Mouse (Mus musculus): ENCODE results near the gene Plscr2. TPM values are rescaled to one million over a fixed set of nuclear protein-coding genes. Genes with fewer than 3 reads are reported as not detected.

Gene Plscr2
- polyA plus RNA-seq, 1 experiment = 4.5 TPM

- H3K4me3 ChIP-seq (replicated peaks; ENCODE audit: control insufficient read depth, low read depth, low read length) = no peak overlapping the region
- TF ChIP-seq POLR2A (IDR thresholded peaks at IDR 0.05; ENCODE audit: borderline replicate concordance, control insufficient read depth, low read depth, low read length) = no peak
- no peak for TF ChIP-seq CTCF (IDR thresholded peaks at IDR 0.05; ENCODE audit: control insufficient read depth, insufficient read depth, low read length)
- no peaks in the 10 kb centered on the region for H3K4me1 ChIP-seq (ENCODE audit: control insufficient read depth, insufficient read depth, low read length)
- 74% methylated on average over 3 of the region's 3 CpGs for WGBS
- no peak overlapping the region for H3K27ac ChIP-seq (ENCODE audit: control insufficient read depth, insufficient read depth, low read depth, low read length, poor library complexity)
Observed at GRCm38 (mm10) chr9:92337661-92338060, 62.3 kb downstream of the Plscr2 start.

GRCm38 (mm10) chr9:92338954-92339353 lies 63.6 kb downstream of the Plscr2 start:
- Histone ChIP-seq H3K4me1 (ENCODE audit: control insufficient read depth, insufficient read depth, low read length) (no peaks in the 10 kb centered on the region), H3K4me3 (replicated peaks; ENCODE audit: control insufficient read depth, low read depth, low read length) (no peak overlapping the region), H3K27ac (ENCODE audit: control insufficient read depth, insufficient read depth, low read depth, low read length, poor library complexity) (no peak overlapping the region)
- TF ChIP-seq POLR2A (IDR thresholded peaks at IDR 0.05; ENCODE audit: borderline replicate concordance, control insufficient read depth, low read depth, low read length) = no peak
- TF ChIP-seq CTCF (IDR thresholded peaks at IDR 0.05; ENCODE audit: control insufficient read depth, insufficient read depth, low read length) = no peak
- WGBS = 64% methylated on average over 1 of the region's 1 CpGs

Other genes starting within 250 kb of the Plscr2 start
- gene Plscr5, start 82.7 kb upstream of the Plscr2 start, polyA plus RNA-seq (2011; ENCODE audit: insufficient read depth, insufficient read length, low replicate concordance, missing spikeins) = not detected in 2 replicates
- 10.8 and 21.4 TPM in 2 replicates for gene Plscr1, start 25.9 kb upstream of the Plscr2 start, polyA plus RNA-seq (2011; ENCODE audit: insufficient read depth, insufficient read length, low replicate concordance, missing spikeins)
- gene 1700057G04Rik, start 33.8 kb downstream of the Plscr2 start, polyA plus RNA-seq (2011; ENCODE audit: insufficient read depth, insufficient read length, low replicate concordance, missing spikeins) = not detected in 2 replicates
- gene Plscr4, start 181.8 kb downstream of the Plscr2 start, polyA plus RNA-seq (2011; ENCODE audit: insufficient read depth, insufficient read length, low replicate concordance, missing spikeins) = 1.7 and 2.5 TPM in 2 replicates